ENCODE assay signal across 16 mouse cellular contexts in genomic region chr14:25780601-25781000, GRCm38 (mm10). TPM values are rescaled to one million over a fixed set of nuclear protein-coding genes. Genes with fewer than 3 reads are reported as not detected.
DNase-seq lines count a peak whose midpoint lies in the region; ATAC-seq lines count a peak whose summit lies in the region.
"Had no signal": no experiment of that assay in that cellular context is flagged by ENCODE, and none has a peak within 500 bp of the region (broad histone marks: within the 10 kb centered on the region; RNA-seq: fewer than 3 reads in every experiment).

No protein-coding gene starts in this region.

- peak; percentile 95 for ATAC-seq in CD4-positive, CD25-positive, alpha-beta regulatory T cell, adult 4 months
- peak; percentile 63 to 65 for ATAC-seq in hematopoietic stem cell, adult 5-6 weeks (replicated peaks in 1 of 2; ENCODE audit: insufficient read depth in 1 of 2, low FRiP score in 2 of 2, low TSS enrichment in 1 of 2, low read depth in 1 of 2, poor library complexity in 2 of 2, severe bottlenecking in 2 of 2)
- ATAC-seq: forebrain, embryonic 15.5 days; hindbrain, embryonic 16.5 days; midbrain, embryonic 16.5 days had no signal

- DNase-seq in adrenal gland, postnatal 14 days: peak; percentile 35
- DNase-seq in adrenal gland, adult (ENCODE audit: inconsistent age in 2 of 2, low spot score in 1 of 2): no peak
- DNase-seq in natural killer cell, adult 2 months (ENCODE audit: low spot score in 2 of 2): peak; percentile 45 to 62
- no peak for DNase-seq in ovary, adult 18-20 months (ENCODE audit: low spot score)
- DNase-seq in ovary, postnatal 14 days (ENCODE audit: low spot score): no peak
- DNase-seq in embryo, embryonic 9.5 days (ENCODE audit: extremely low spot score): no peak
- DNase-seq: adrenal gland, postnatal 10 days; cerebellum, adult 9-10 months; heart, adult 18-20 months; kidney, adult 9 months; lung, adult 2 months had no signal

RNA-seq across cellular contexts. Expression of gene Zcchc24, which starts 11.8 kb away (rescaled TPM):
- 32.3 and 32.5 TPM in 2 replicates for total RNA-seq in adrenal gland, postnatal 14 days (2021)
- polyA plus RNA-seq in CD4-positive, CD25-positive, alpha-beta regulatory T cell, adult 4 months (2017; shearing (Covaris generic)): 1 to 10 TPM in 1 of 2 experiments, under 1 TPM in 1; 0.84 to 1.3 TPM
- 4.2 and 5.3 TPM in 2 replicates for total RNA-seq in hematopoietic stem cell, adult 5-6 weeks (2017)

Comparison
In these comparisons a context has a peak if more than half of its experiments do, and no peak if none do; other contexts are left out.
1. DNase-seq: peak in adrenal gland, postnatal 14 days (single experiment) and natural killer cell, adult 2 months (2 of 2); none in adrenal gland, adult (0 of 2), ovary, adult 18-20 months (single experiment), ovary, postnatal 14 days (single experiment) and embryo, embryonic 9.5 days (single experiment).